Mouse (Mus musculus): Measurements from ENCODE around the gene Efemp1.

The Efemp1 gene

DNA sequence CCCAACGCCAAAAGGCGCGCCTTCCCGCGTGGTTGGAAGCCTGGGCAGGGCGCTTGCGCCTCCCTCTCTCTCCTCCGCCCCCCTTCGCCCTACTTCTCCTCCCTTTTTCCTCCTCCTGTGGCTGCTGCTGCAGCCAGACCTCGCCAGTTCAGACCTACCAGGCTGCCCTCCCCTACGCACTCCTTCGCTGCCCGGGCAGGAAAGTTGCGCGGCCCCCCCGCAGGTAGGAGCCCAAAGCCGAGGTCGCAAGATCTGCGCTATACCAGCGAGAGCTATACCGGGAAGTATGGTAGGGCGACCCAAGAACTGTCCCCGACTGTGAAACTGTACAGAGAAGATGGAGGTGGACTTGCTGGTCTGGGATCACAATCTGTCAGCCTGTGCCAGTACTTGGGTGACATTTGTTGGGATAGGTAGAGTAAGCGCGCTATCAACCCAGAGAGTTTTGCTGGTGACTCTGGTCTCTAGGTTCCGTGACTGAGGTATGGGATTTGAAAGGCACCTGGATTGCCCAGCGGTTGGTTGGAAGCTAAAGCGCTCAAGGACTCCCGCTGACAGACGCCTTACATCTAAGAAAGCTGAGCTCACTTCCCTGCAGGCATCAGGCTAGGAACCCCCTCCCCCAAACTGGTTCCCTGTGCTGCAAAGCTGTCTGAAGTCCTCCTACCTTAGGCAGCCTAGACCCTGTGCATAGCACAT, at the start of gene Efemp1:
TSS of gene Efemp1 (plus strand) at position 103 of the 699 bp plus-strand sequence.
- no peak for DNase-seq (ENCODE audit: low read depth, low spot score)

DNA sequence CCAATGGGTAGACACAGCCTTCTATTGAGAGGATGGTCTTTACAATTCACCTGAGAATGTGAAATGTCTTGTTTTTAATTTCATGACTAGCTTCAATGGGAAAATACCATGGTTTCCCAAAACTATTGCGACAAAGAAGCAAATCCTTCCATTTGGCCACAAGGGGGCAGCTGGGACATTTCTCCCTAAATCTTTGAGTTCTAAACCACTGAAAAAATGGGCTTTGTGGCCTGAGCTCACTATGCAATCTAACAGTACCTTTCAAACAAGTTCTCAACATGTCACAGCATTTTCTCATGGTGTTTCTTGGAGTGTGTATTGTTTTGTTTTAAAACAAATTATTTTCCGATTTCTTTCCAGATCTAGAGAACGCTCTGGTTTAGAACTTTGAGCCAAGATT, 44.3 kb upstream of the Efemp1 start:
- no peak for DNase-seq (ENCODE audit: low read depth, low spot score)

DNA sequence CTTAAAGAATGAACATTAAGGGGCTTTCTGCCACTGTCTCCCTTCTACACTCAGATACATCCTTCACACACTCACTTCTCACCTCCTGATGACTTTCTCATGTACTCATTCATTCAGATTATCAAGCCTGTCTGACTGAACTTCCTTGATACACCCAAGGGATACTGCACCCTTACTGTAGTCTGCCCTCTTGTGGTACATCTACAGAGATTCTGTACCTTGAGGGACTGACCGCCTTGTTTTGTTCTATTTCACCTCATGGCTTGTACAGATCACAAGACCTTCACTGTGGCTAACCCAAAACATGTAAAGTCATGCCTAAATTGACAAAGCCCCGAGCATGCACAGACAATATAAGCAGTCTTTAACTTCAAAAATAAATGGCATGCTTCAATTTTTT, 41.1 kb upstream of the Efemp1 start:
- DNase-seq (ENCODE audit: low read depth, low spot score) = no peak

DNA sequence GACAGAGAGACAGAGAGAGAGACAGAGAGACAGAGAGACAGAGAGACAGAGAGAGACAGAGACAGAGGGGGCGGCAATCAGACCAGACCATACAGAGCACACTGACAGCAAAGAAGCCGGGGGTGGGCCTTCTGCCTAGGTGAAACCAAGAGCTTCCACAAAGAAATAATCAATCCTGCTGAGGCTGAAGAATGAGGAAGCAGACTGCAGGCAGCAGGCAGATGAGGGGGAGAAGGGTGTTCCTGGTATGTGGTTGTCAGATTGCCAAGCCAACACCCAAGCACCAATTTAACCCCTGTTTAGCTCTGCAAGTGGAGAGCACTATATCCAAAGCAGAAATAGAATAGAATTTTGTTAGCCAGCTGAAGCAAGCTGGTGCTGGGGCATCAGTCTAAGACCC, 40.4 kb upstream of the Efemp1 start:
- no peak for DNase-seq (ENCODE audit: low read depth, low spot score)

DNA sequence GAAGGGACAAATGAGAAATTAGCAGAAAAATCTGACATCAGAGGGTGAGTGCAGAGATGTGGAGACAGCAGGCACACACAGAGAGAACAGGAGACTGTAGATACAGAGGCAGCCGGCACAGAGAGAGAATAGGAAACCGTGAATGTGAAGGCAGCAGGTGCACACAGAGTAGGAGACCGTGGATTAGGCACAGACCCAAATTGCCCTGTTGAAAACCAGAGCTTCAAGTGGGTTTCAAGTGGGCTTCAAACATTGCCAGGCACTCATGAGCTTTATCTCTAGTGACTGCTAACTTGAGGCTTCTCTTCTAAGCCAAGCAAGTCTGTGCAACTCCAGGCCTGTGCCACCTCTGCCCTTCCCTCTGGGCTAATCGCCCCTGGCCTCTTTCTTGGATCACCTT, 35.6 kb upstream of the Efemp1 start:
- DNase-seq (ENCODE audit: low read depth, low spot score) = no peak

DNA sequence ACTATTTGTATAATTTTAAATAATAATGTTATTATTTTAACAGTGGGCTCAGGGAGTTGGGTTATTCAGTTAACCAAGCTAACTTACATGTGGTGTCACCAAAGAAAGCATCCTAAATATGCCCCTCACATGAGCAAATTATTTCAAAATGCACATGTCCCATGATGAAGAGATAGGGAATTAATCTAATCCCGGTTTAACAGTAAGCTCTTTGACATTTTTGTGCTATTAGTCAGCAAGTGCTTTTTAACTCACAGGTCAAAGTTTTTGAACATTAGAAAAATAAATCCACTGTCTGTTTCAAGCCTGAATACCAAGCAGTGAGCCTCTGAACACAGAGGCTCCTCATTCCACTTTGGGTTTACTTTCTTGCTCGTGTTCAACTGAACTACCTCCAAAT, 26.1 kb upstream of the Efemp1 start:
- no peak for DNase-seq (ENCODE audit: low read depth, low spot score)

DNA sequence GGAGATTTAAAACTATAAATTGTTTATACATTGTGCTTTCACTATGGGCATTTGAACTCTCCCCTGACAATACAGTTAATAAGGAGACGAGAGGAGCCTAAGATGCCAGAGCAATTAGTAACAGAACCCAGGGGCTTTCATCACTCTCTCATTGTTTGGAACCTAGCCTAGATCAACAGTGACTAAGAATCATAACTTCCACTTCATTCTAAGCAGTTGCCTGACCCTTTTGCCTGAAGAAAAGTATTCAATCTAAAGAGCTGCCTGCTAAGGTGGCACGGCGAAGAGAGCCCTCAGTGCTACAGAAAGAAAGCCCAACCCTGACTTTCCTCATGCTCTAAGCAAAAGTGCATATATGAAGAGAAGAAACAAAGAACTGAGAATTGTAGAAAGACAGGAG, 19.2 kb upstream of the Efemp1 start:
- DNase-seq (ENCODE audit: low read depth, low spot score) = no peak

DNA sequence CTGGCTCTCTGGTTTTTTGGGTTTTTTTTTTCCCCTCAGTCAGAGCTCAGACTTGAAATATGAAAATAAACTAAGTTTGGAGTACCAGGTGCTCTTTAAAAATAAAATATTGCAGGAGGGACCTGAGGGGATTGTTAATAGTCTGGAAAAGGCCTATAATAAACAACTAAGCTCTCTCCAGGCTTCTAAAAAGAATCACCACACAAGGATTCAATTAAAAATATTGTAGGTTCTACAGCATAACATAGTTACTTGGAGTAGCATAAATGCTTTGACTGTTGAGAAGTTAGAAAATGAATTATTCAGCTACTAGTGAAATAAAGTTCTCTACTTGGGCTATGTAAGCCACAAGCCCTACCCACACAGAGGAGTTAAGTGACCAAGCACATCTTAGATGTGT, 17.9 kb upstream of the Efemp1 start:
- DNase-seq (ENCODE audit: low read depth, low spot score) = no peak

DNA sequence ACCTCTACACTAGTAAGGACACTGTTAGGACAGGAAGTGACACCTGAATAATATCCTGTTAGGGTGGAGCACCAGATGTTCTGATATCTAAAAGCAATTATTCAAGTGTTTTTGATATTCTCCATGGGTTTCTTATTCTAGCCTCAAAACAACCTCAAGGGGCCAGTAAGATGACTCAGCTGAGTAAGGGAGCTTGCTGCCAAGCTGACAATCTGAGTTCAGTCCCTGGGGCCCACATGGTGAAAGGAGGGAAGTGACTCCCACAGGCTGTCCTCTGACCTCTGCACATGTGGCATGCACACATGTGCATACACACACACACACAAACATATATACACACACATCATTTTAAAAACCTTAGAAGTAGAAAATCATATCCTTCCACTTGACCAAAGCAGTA, 3.2 kb upstream of the Efemp1 start:
- no peak for DNase-seq (ENCODE audit: low read depth, low spot score)

DNA sequence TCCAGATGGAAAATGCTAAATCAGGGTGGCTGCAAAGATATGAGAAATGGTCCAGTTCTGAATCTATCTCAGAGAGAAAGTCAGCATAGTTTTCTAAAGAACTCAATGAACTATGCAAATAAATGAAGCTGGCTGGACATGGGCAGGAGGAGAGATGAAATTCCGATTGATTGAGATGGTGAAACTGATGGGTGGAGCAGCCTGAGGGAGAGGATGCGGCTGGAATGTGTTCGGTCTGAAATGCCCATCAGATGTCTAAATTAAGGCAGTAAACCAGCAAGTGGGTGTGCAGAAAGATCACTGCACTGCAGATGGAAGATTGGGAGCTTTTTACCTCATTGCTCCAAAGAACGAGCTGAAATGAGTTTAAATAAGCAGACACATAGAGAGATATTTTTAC, 1.4 kb upstream of the Efemp1 start:
- DNase-seq (ENCODE audit: low read depth, low spot score) = no peak

DNA sequence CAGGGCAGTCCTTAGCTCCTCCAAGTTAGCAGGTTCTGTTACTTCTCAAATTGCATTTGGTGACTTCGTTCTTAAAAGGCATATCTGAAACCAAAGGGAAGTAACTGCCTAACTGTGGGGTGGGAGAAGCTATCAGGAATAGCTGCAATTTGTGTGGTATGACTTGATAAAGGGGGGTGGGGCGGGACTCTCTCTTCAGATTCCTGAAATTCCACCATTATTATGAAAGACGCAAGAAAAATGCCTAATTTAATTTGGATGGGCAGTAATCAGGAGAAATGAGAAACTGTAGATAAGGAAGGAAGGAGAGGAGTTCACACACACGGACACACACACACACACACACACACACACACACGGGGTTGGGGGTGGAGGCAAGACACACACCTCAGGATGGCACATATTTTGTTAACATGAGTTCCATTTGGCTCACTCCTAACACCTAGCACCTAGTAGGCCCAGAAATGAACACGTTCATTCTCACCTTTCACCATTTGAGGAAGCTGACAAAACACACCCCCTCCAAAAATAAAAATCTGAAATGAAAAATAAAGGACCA, 564 bp upstream of the Efemp1 start:
- DNase-seq (ENCODE audit: low read depth, low spot score) = no peak

DNA sequence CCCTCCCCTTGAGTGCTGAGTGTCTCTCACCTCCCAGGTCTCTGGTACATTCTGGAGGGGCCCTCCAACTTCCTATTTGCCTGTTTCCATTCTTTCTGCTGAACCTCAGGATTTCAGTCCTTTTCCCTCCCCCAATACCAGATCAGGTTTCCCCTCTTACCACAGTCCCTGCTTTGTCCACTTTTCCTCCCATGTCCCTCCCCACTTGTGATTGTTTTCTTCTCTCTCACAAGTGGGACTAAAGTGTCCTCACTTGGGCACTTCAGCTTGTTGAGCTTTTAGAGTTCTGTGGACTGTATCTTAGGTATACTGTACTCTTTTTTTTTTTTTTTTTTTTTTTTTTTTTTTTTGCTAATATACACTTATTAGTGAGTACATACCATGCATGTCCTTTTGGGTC, 6.1 kb downstream of the Efemp1 start:
- DNase-seq (ENCODE audit: low read depth, low spot score) = no peak

DNA sequence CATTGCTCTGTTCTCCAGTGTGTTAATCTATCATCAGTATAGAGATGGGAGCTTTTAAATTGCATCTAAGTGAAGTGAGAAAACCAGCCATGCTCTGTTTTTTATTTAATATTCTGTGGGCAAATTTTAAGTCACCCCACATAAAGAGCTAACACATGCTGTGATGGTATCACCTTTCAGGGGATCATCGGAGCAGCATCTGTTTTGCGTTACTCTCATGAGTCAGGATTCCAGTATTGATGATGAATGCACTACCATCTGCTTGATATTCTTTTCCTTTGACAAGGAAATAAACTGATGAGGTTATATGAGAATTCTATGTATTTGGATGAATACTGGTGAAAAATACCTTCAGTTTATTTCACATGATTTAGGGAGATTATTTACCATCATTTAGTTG, 16.1 kb downstream of the Efemp1 start:
- no peak for DNase-seq (ENCODE audit: low read depth, low spot score)

DNA sequence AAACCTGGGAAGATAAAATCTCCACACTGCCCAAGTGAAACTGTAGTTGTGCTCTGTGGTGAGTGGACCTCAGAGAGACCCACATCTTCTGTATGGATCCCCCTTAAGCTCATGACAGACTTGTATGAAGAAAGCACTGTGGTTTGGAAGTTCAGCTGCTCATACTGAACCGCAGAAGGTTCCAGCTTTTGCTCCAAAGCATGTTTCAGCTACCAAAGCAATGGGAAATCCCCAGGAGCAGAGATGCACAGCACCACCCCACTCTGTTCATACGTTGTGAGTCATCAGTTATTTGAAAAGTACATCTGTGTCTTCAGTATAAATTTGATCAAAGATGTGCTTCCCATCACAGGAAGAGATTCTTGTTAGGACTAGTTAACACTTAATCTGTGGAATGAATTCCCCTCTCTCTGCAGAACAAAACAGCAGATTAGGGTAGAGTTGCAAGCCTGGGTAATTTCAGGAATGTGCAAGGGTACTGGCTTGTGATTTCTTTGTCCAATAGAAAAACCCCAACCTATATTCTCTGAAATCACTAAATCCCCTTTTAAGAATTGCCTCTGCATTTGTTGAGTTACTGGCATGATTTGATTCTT, 28.5 kb downstream of the Efemp1 start:
- no peak for DNase-seq (ENCODE audit: low read depth, low spot score)

DNA sequence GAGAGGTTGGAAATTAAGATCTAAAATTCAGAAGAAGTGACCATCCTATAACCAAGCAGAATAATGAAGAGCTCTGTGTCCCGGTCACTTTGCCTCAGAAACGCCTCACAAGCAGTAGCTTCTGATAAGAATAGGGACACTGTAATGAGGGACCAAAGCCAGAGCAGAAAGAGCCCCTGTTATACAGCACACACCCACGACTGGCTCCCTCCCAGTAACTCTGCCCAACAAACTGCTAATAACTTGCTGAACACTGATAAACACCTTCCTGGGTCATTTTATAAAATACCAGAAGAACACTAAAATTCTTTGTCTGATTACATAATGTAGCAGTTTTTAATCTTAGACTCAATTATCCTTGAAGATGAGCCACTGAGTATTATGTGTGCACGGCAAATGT, 30.1 kb downstream of the Efemp1 start:
- DNase-seq (ENCODE audit: low read depth, low spot score) = no peak

DNA sequence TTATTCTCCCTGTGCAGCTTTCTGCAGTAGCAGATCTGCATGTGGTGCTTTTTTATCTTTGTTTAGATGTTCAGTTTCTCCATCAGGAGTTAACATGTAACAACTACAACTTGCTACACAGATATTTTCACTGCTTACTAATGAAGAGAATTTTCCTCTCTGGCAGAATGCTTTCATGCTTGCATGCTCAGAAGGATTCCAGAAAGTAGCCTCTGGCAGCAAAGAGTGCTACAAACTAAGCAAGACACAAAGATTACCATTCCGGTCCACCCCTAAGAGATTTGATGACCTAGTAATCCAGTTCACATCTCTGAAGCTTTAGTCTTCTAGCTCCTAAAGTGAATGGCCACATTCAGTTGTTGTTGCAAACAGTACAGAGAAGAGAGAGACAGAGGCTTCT, 36.5 kb downstream of the Efemp1 start:
- no peak for DNase-seq (ENCODE audit: low read depth, low spot score)

DNA sequence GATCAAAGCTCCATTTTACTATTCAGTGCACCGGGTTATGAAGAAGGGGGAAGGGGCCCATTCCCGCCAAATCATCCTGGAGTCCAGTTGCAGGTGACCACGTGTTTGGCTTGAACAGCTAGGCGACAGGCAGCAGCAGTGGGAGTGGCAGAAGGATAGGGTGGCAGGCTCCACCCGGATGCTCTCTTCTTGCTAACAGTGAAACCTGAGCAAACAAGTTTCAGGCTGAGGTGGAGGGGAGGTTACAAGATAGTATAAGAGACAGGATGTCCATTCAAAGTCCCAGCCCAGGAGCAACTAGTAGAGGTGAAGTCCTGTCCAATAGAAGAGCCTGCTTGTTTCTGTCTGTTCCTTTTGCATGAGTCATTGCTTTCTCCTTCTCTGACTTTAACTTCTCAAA, 38.5 kb downstream of the Efemp1 start:
- DNase-seq (ENCODE audit: low read depth, low spot score) = no peak

DNA sequence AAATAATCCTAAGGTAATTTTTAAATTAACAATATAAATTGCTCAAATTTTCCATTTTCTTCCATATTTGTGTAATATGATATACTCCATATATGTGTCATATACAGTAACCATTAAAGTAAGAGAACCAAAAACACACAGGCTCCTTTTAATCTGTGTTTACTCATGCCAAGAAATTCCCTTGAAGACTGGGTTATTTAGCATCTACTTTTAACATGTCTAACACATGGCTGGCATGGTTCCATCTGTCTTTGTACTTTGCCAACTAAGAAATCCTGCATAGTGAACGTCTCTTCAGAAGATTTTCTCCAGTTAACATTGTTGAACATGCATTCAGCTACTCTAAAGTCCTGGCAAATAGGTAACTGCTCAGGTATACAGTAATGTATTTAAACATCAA, 46.4 kb downstream of the Efemp1 start:
- no peak for DNase-seq (ENCODE audit: low read depth, low spot score)

DNA sequence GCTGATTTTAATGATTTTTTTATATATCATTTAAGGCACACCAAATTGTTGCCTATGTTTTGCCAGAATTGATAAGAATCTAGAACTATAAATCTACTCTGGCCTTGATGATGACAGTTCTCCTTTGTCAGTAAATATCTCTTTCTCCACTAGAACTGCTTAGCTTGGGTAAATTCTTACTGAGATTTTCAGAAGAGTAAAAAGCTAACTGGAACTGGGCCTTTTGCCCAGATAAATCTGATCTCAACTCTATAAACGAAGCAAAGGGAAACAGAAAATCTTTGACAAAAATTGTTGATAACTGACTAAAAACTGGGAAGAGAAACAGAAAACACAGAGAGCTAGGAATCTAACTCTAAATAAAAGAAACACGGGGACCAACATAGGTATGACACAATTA, 51.6 kb downstream of the Efemp1 start:
- DNase-seq (ENCODE audit: low read depth, low spot score) = no peak

DNA sequence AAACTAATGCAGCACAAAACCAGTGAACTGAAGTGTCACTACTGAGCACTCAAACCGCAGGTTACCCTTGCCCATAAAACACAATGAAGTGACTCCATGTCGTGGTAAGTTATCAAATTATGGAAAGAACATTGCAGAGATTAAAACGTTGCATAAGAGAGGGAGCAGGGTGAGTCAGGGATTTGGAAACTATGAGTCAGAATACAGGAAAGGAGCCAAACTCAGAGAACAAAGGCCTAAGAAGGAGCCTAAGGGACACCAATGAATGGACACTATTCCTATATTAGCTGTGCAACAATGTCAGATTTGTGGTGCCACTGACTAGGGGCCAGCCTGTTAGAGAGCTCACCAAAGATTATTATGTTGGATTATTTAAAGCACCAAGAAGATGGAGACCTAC, 53.3 kb downstream of the Efemp1 start:
- no peak for DNase-seq (ENCODE audit: low read depth, low spot score)

DNA sequence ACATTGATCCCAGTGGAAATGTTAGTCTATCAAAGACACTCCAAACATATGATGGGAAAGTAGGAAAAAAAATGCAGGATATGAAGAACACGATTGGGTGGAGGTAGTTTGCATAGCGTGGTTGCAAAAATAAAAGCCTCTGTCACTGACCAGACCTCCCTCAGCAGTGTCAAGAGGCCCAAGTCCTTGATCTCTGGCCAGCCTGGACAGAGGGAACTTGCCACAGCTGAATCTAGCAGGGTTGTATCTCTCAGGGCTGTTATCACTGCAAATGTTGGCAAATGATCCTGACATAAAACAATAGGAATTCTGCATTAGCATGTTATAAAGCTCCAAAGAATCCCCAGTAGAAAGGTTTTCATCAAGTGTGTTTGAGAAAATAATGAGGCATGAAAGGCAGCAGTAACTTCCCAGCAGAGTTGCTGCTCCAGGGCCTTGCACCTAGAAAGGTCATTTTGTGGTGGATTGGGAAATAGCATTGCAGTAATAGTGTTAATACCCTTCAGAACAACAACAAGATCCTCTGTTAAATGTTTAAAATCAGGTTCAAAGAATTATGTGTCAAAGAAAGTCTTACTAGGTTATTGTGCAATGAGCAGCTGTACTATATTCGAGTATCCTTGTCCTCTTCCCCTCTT, 56.0 kb downstream of the Efemp1 start:
- no peak for DNase-seq (ENCODE audit: low read depth, low spot score)

DNA sequence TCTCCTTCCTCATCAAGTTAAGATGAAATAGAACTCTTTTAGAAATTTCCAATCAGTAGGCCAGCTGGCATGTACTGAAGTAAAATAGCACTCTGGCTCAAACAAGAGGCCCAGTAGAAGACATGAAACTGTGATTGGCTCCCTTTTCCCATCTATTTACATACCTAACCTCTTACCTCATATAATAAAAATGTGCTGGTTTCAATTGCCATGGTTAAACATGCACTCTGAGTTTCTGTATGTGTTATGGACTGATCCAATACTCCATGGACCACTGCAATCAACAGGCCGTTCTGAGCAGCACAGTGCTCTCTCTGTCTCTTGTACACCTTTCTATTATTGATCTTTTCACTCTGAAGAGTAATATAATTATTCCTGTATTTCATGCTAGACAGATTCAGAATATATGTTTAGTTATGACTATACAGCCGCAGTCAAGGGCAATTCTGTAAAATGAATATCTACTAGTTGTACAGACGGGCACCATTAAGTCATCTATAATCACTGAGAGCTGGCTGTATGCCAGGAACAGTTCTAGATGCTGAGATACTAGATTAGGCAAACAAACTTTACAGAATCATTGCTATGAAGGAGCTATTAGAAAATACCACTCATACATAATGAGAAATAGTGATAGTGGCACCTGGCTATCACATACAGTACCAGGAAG, 59.6 kb downstream of the Efemp1 start:
- no peak for DNase-seq (ENCODE audit: low read depth, low spot score)

DNA sequence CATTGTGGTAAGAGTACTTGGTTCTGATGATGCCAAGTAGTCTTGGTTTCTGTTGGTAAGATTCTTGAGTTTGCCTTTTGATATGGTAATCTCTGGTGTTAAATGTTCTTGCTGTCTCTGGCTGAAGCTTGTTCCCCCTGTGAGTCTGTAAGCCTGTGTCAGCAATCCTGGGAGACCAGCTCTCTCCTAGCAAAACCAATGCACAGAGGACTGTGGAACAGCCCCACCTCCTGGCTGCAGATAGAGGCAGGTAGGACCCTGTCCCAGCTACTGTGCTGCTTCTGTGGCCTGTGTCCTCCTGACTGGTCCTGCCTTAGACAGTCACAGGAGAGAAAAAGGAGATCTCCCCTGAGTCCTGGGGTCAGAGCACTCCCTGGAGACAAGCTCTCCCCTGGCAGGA, 81.4 kb downstream of the Efemp1 start:
- no peak for DNase-seq (ENCODE audit: low read depth, low spot score)
